Mouse (Mus musculus) erythroblast, embryonic 14.5 days (primary cell): Measurements from ENCODE around the gene Cyb5d1. TPM values are rescaled to one million over a fixed set of nuclear protein-coding genes. Genes with fewer than 3 reads are reported as not detected.

ENCODE experiments used
- H3K27me3 ChIP-seq: 2 replicates; pipeline ENCODE4 v1.6.1; 2012; ENCODE audit warnings: inconsistent platforms; ENCODE audit not compliant: control insufficient read depth
- H3K36me3 ChIP-seq: 2 replicates; pipeline ENCODE4 v1.6.1; 2012; ENCODE audit warnings: mild to moderate bottlenecking, inconsistent platforms; ENCODE audit not compliant: control insufficient read depth
- H3K4me1 ChIP-seq: 2 replicates; pipeline ENCODE4 v1.6.1; 2012; ENCODE audit warnings: inconsistent platforms; ENCODE audit not compliant: control insufficient read depth
- H3K4me3 ChIP-seq: replicated peaks from 2 replicates; pipeline ENCODE3; 2012; ENCODE audit warnings: moderate library complexity, mild to moderate bottlenecking, inconsistent platforms
- H3K9me3 ChIP-seq: 2 replicates; pipeline ENCODE4 v1.6.1; 2012; ENCODE audit warnings: low read length, inconsistent platforms, mixed read lengths; ENCODE audit not compliant: control insufficient read depth
- GATA1 ChIP-seq: IDR thresholded peaks from 2 replicates; pipeline ENCODE4 v1.6.1; 2012; ENCODE audit warnings: low read length, inconsistent platforms, mixed read lengths
- TAL1 ChIP-seq: IDR thresholded peaks from 3 replicates; pipeline ENCODE4 v1.6.1; 2012; ENCODE audit warnings: low read length, inconsistent platforms, mixed read lengths
- polyA plus RNA-seq: library from polyadenylated mRNA; stranded (reverse); fragments of >175 nt; gene quantifications from 2 replicates; pipeline ENCODE4 v1.2.3, GENCODE M21; 2012

Gene Cyb5d1
- polyA plus RNA-seq, 1 experiment, result 0.12 TPM

GRCm38 (mm10) chr11:69417449-69418384 lies 22.3 kb upstream of the Cyb5d1 start:
- H3K4me1 ChIP-seq, result peaks cover 75% of the 10 kb centered on the region
- no peaks in the 10 kb centered on the region for H3K9me3 ChIP-seq
- H3K36me3 ChIP-seq, result no peaks in the 10 kb centered on the region; the same call in 1 of the 2 replicates
- peak overlapping the region; percentile 59 for H3K4me3 ChIP-seq
- peaks cover 69% of the 10 kb centered on the region for H3K27me3 ChIP-seq
- TF ChIP-seq TAL1 (no peak), GATA1 (no peak)

GRCm38 (mm10) chr11:69416921-69417448 lies 21.6 kb upstream of the Cyb5d1 start:
- Histone ChIP-seq H3K36me3 (no peaks in the 10 kb centered on the region; the same call in 1 of the 2 replicates), H3K27me3 (peaks cover 62% of the 10 kb centered on the region), H3K4me1 (peaks cover 81% of the 10 kb centered on the region), H3K9me3 (no peaks in the 10 kb centered on the region), H3K4me3 (peak overlapping the region; percentile 7)
- TF ChIP-seq TAL1 (no peak), GATA1 (no peak)

GRCm38 (mm10) chr11:69416509-69416908 lies 21.1 kb upstream of the Cyb5d1 start:
- no peak for TF ChIP-seq GATA1
- no peak for TF ChIP-seq TAL1
- Histone ChIP-seq H3K9me3 (no peaks in the 10 kb centered on the region), H3K27me3 (peaks cover 57% of the 10 kb centered on the region), H3K4me3 (peak overlapping the region; percentile 24), H3K36me3 (no peaks in the 10 kb centered on the region; the same call in 1 of the 2 replicates), H3K4me1 (peaks cover 84% of the 10 kb centered on the region)

GRCm38 (mm10) chr11:69415668-69416451 lies 20.4 kb upstream of the Cyb5d1 start:
- no peaks in the 10 kb centered on the region; the same call in 1 of the 2 replicates for H3K36me3 ChIP-seq
- peaks cover 84% of the 10 kb centered on the region for H3K4me1 ChIP-seq
- H3K27me3 ChIP-seq, result peaks cover 51% of the 10 kb centered on the region
- H3K9me3 ChIP-seq, result no peaks in the 10 kb centered on the region
- no peak for TF ChIP-seq TAL1
- no peak for TF ChIP-seq GATA1
- H3K4me3 ChIP-seq, result peak overlapping the region; percentile 55

- no peak for TF ChIP-seq GATA1
- TF ChIP-seq TAL1, result no peak
- H3K36me3 ChIP-seq, result no peaks in the 10 kb centered on the region; the same call in 1 of the 2 replicates
- peaks cover 84% of the 10 kb centered on the region for H3K4me1 ChIP-seq
- peak overlapping the region; percentile 55 for H3K4me3 ChIP-seq
- no peaks in the 10 kb centered on the region for H3K9me3 ChIP-seq
- H3K27me3 ChIP-seq, result peaks cover 45% of the 10 kb centered on the region
These were observed 19.9 kb upstream of the Cyb5d1 start for GRCm38 (mm10) chr11:69415327-69415667.

- Histone ChIP-seq H3K4me1 (peaks cover 84% of the 10 kb centered on the region), H3K36me3 (no peaks in the 10 kb centered on the region; the same call in 1 of the 2 replicates)
- TF ChIP-seq TAL1 (no peak), GATA1 (no peak)
These were observed 19.2 kb upstream of the Cyb5d1 start for GRCm38 (mm10) chr11:69414421-69415326.

GRCm38 (mm10) chr11:69413221-69414181 lies 18.1 kb upstream of the Cyb5d1 start, which contains the start of gene Kdm6b:
TSS of gene Kdm6b (minus strand) at chr11:69413675.
- TF ChIP-seq TAL1 (no peak), GATA1 (no peak)
- Histone ChIP-seq H3K4me1 (peaks cover 84% of the 10 kb centered on the region), H3K9me3 (no peaks in the 10 kb centered on the region), H3K36me3 (no peaks in the 10 kb centered on the region; the same call in 1 of the 2 replicates), H3K4me3 (no peak within 1 kb of the TSS), H3K27me3 (peaks cover 29% of the 10 kb centered on the region)

More at GRCm38 (mm10) chr11:69414421-69415326, 19.2 kb upstream of the Cyb5d1 start:
- Histone ChIP-seq H3K4me3 (peak overlapping the region; percentile 3), H3K27me3 (peaks cover 40% of the 10 kb centered on the region), H3K9me3 (no peaks in the 10 kb centered on the region)

GRCm38 (mm10) chr11:69412548-69412947 lies 17.1 kb upstream of the Cyb5d1 start:
- Histone ChIP-seq H3K4me3 (no peak overlapping the region), H3K4me1 (peaks cover 84% of the 10 kb centered on the region)

More at GRCm38 (mm10) chr11:69412548-69412947, 17.1 kb upstream of the Cyb5d1 start:
- H3K9me3 ChIP-seq, result no peaks in the 10 kb centered on the region
- H3K36me3 ChIP-seq, result no peaks in the 10 kb centered on the region; the same call in 1 of the 2 replicates
- TF ChIP-seq TAL1, result no peak
- no peak for TF ChIP-seq GATA1
- peaks cover 19% of the 10 kb centered on the region for H3K27me3 ChIP-seq
